Mouse (Mus musculus) cerebellum, adult 2 months (tissue): Measurements from ENCODE around the gene BC035044.

Experiments used
- CTCF ChIP-seq: fragments of 200-500 bp; IDR thresholded peaks from 2 replicates; pipeline ENCODE4 v1.5.1; 2011; ENCODE audit warnings: low read depth, mild to moderate bottlenecking, control low read depth, low read length, moderate library complexity, borderline replicate concordance; ENCODE audit not compliant: insufficient read depth
- POLR2A ChIP-seq: fragments of 200-500 bp; IDR thresholded peaks from 2 replicates; pipeline ENCODE4 v1.6.1; 2011; ENCODE audit warnings: low read length, control low read depth, borderline replicate concordance; ENCODE audit not compliant: insufficient read depth

- no peak for TF ChIP-seq POLR2A
- TF ChIP-seq CTCF: no peak
These were observed 47.4 kb downstream of the BC035044 start for GRCm38 (mm10) chr6:128843479-128843992.
